17 mouse cellular contexts compared by ENCODE assay signal in the genomic region with DNA sequence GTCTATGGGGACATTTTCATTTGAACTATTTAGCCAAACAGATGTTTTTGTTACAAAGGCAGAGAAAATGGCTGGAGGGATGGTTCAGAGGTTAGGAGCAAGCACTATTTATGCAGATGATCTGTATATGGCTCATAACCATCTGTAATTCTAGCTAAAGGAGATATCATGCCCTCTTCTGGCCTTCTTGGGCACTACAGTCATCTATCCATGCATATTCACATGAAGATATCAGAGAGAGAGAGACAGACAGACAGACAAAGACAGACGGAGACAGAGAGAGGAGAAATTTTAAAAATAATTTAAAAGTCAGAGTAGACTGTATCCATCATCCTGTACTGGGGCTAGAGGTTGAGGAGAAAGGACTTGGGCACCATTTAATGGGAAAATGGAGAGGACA.
A peak's percentile ranks its signal among the peaks of the same experiment; 100 is the strongest.
DNase-seq lines count a peak whose midpoint lies in the region; ATAC-seq and TF ChIP-seq lines count a peak whose summit lies in the region.
"Had no signal": no experiment of that assay in that cellular context is flagged by ENCODE, and none has a peak within 500 bp of the region (broad histone marks: within the 10 kb centered on the region; RNA-seq: fewer than 3 reads in every experiment).

No protein-coding gene starts in this region.

- peak; percentile 50 to 53 for DNase-seq in cerebellum, postnatal 10 days
- DNase-seq in cerebellum, adult 9-10 months = no peak
- DNase-seq in kidney, postnatal 0 days (ENCODE audit: low spot score) = no peak
- DNase-seq in midbrain, embryonic 11.5 days (ENCODE audit: low spot score, missing footprints) = peak; percentile 69
- no peak for DNase-seq in midbrain, embryonic 10.5 days (ENCODE audit: low spot score)
- DNase-seq in R1 (ENCODE audit: low read depth, low spot score) = peak; percentile 16
- no peak for DNase-seq in urinary bladder, postnatal 10 days (ENCODE audit: low spot score)
- DNase-seq: gastrocnemius, postnatal 14 days; layer of hippocampus, postnatal 36 days; lung, adult 18-20 months; right cerebral cortex, postnatal 14 days; thymus, adult 18-20 months had no signal

- H3K4me2 ChIP-seq in kidney, postnatal 0 days (ENCODE audit: low read length) = no peak overlapping the region
- no peak overlapping the region for H3K4me2 ChIP-seq in kidney, embryonic 16.5 days (replicated peaks; ENCODE audit: low read depth, low read length)
- no peak overlapping the region for H3K4me2 ChIP-seq in midbrain, embryonic 11.5 days
- H3K4me2 ChIP-seq: forebrain, embryonic 15.5 days; heart, embryonic 11.5 days; limb, embryonic 13.5 days had no signal

- peak; percentile 50 for TF ChIP-seq CTCF in kidney, postnatal 0 days (IDR thresholded peaks at IDR 0.05; ENCODE audit: low read depth)

- H3K27ac ChIP-seq in kidney, postnatal 0 days = no peak overlapping the region
- no peak overlapping the region for H3K27ac ChIP-seq in kidney, embryonic 16.5 days (ENCODE audit: low read length)
- H3K27ac ChIP-seq in midbrain, embryonic 11.5 days (ENCODE audit: low read depth, low read length) = no peak overlapping the region
- no peak overlapping the region for H3K27ac ChIP-seq in midbrain, embryonic 10.5 days (replicated peaks)
- H3K27ac ChIP-seq: forebrain, embryonic 15.5 days; limb, embryonic 13.5 days had no signal

- no peaks in the 10 kb centered on the region for H3K4me1 ChIP-seq in kidney, postnatal 0 days (replicated peaks; ENCODE audit: insufficient read depth, low read length)
- no peaks in the 10 kb centered on the region for H3K4me1 ChIP-seq in kidney, embryonic 16.5 days (ENCODE audit: insufficient read depth, low read length)
- no peaks in the 10 kb centered on the region for H3K4me1 ChIP-seq in midbrain, embryonic 11.5 days (ENCODE audit: control insufficient read depth, insufficient read depth, low read length)
- H3K4me1 ChIP-seq in midbrain, embryonic 10.5 days = no peaks in the 10 kb centered on the region
- H3K4me1 ChIP-seq: forebrain, embryonic 15.5 days; limb, embryonic 13.5 days had no signal

- WGBS in kidney, postnatal 0 days = 82% methylated on average over 1 of the region's 1 CpGs
- WGBS in kidney, embryonic 16.5 days = 88% methylated on average over 1 of the region's 1 CpGs
- WGBS in midbrain, embryonic 11.5 days = 69% methylated on average over 1 of the region's 1 CpGs
- 78% methylated on average over 1 of the region's 1 CpGs for WGBS in midbrain, embryonic 10.5 days

- no peak overlapping the region for H3K9ac ChIP-seq in kidney, postnatal 0 days (ENCODE audit: low read depth, low read length)
- no peak overlapping the region for H3K9ac ChIP-seq in kidney, embryonic 16.5 days (replicated peaks; ENCODE audit: low read length)
- H3K9ac ChIP-seq in midbrain, embryonic 11.5 days (ENCODE audit: low read length) = no peak overlapping the region
- H3K9ac ChIP-seq: forebrain, embryonic 15.5 days; limb, embryonic 13.5 days had no signal

- no peaks in the 10 kb centered on the region for H3K36me3 ChIP-seq in kidney, postnatal 0 days (ENCODE audit: insufficient read depth, low read length)
- H3K36me3 ChIP-seq in kidney, embryonic 16.5 days (ENCODE audit: insufficient read depth, low read length) = no peaks in the 10 kb centered on the region
- H3K36me3 ChIP-seq in midbrain, embryonic 11.5 days (ENCODE audit: control insufficient read depth, insufficient read depth, low read length) = no peaks in the 10 kb centered on the region
- H3K36me3 ChIP-seq in midbrain, embryonic 10.5 days = no peaks in the 10 kb centered on the region
- H3K36me3 ChIP-seq: forebrain, embryonic 15.5 days; limb, embryonic 13.5 days had no signal

- H3K27me3 ChIP-seq in kidney, postnatal 0 days (ENCODE audit: insufficient read depth, low read length) = no peaks in the 10 kb centered on the region
- H3K27me3 ChIP-seq in kidney, embryonic 16.5 days (ENCODE audit: insufficient read depth, low read length) = no peaks in the 10 kb centered on the region
- no peaks in the 10 kb centered on the region for H3K27me3 ChIP-seq in midbrain, embryonic 11.5 days (ENCODE audit: control insufficient read depth, insufficient read depth, low read length)
- no peaks in the 10 kb centered on the region for H3K27me3 ChIP-seq in midbrain, embryonic 10.5 days (ENCODE audit: low read depth, poor library complexity, severe bottlenecking)
- H3K27me3 ChIP-seq: forebrain, embryonic 15.5 days; limb, embryonic 13.5 days had no signal

- H3K9me3 ChIP-seq in kidney, postnatal 0 days (replicated peaks; ENCODE audit: low read length) = no peaks in the 10 kb centered on the region
- no peaks in the 10 kb centered on the region for H3K9me3 ChIP-seq in kidney, embryonic 16.5 days (ENCODE audit: low read length)
- no peaks in the 10 kb centered on the region for H3K9me3 ChIP-seq in midbrain, embryonic 11.5 days (ENCODE audit: control insufficient read depth, low read length)
- H3K9me3 ChIP-seq in midbrain, embryonic 10.5 days (replicated peaks) = no peaks in the 10 kb centered on the region
- H3K9me3 ChIP-seq: forebrain, embryonic 15.5 days; limb, embryonic 13.5 days had no signal

- no peak for ATAC-seq in kidney, postnatal 0 days (replicated peaks; ENCODE audit: low FRiP score, low read depth)
- no peak for ATAC-seq in kidney, embryonic 16.5 days (ENCODE audit: low FRiP score, low TSS enrichment)
- no peak for ATAC-seq in midbrain, embryonic 11.5 days (ENCODE audit: low FRiP score)
- ATAC-seq: forebrain, embryonic 15.5 days had no signal

- no peak overlapping the region for H3K4me3 ChIP-seq in kidney, postnatal 0 days (replicated peaks; ENCODE audit: low read depth, low read length)
- no peak overlapping the region for H3K4me3 ChIP-seq in kidney, embryonic 16.5 days (ENCODE audit: low read length)
- no peak overlapping the region for H3K4me3 ChIP-seq in midbrain, embryonic 11.5 days (ENCODE audit: low read depth, low read length)
- H3K4me3 ChIP-seq in midbrain, embryonic 10.5 days = no peak overlapping the region
- H3K4me3 ChIP-seq: forebrain, embryonic 15.5 days; limb, embryonic 13.5 days; myocyte had no signal

Comparison
In these comparisons a context has a peak if more than half of its experiments do, and no peak if none do; other contexts are left out.
1. DNase-seq: peak in cerebellum, postnatal 10 days (2 of 2), midbrain, embryonic 11.5 days (single experiment) and R1 (single experiment); none in cerebellum, adult 9-10 months (single experiment), kidney, postnatal 0 days (single experiment), midbrain, embryonic 10.5 days (single experiment) and urinary bladder, postnatal 10 days (single experiment).